Mouse (Mus musculus): Measurements from ENCODE around the gene Trim63. TPM values are rescaled to one million over a fixed set of nuclear protein-coding genes. Genes with fewer than 3 reads are reported as not detected.
"Not testable (repeated sequence)": the region's sequence is repeated elsewhere in the genome, so short reads cannot be mapped to it uniquely, and the experiment has no call there.

The Trim63 gene
- polyA plus RNA-seq, 1 experiment = not detected

- Histone ChIP-seq H3K27ac (ENCODE audit: insufficient read depth, low read length) (no peak overlapping the region), H3K4me3 (ENCODE audit: insufficient read depth, low read length) (no peak overlapping the region), H3K4me1 (ENCODE audit: control insufficient read depth, insufficient read depth, low read length) (no peaks in the 10 kb centered on the region)
- no peak for TF ChIP-seq POLR2A (IDR thresholded peaks at IDR 0.05; ENCODE audit: low read depth, low read length)
- TF ChIP-seq CTCF (IDR thresholded peaks at IDR 0.05; ENCODE audit: borderline replicate concordance, insufficient read depth, low read length) = no peak
Observed at GRCm38 (mm10) chr4:134328151-134328550, 13.2 kb downstream of the Trim63 start.

- no peak for TF ChIP-seq CTCF (IDR thresholded peaks at IDR 0.05; ENCODE audit: borderline replicate concordance, insufficient read depth, low read length)
- TF ChIP-seq POLR2A (IDR thresholded peaks at IDR 0.05; ENCODE audit: low read depth, low read length) = no peak
- Histone ChIP-seq H3K4me1 (ENCODE audit: control insufficient read depth, insufficient read depth, low read length) (no peaks in the 10 kb centered on the region), H3K27ac (ENCODE audit: insufficient read depth, low read length) (no peak overlapping the region), H3K4me3 (ENCODE audit: insufficient read depth, low read length) (no peak overlapping the region)
Observed at GRCm38 (mm10) chr4:134328832-134329231, 13.9 kb downstream of the Trim63 start.

- Histone ChIP-seq H3K4me3 (ENCODE audit: insufficient read depth, low read length) (no peak overlapping the region), H3K27ac (ENCODE audit: insufficient read depth, low read length) (no peak overlapping the region), H3K4me1 (ENCODE audit: control insufficient read depth, insufficient read depth, low read length) (no peaks in the 10 kb centered on the region)
- TF ChIP-seq CTCF (IDR thresholded peaks at IDR 0.05; ENCODE audit: borderline replicate concordance, insufficient read depth, low read length) (no peak), POLR2A (IDR thresholded peaks at IDR 0.05; ENCODE audit: low read depth, low read length) (no peak)
Observed at GRCm38 (mm10) chr4:134330281-134330680, 15.4 kb downstream of the Trim63 start.

- H3K4me1 ChIP-seq (ENCODE audit: control insufficient read depth, insufficient read depth, low read length); H3K4me3 ChIP-seq (ENCODE audit: insufficient read depth, low read length); H3K27ac ChIP-seq (ENCODE audit: insufficient read depth, low read length): not testable (repeated sequence)
Observed at GRCm38 (mm10) chr4:134341231-134341630, 26.3 kb downstream of the Trim63 start.

- no peak overlapping the region for H3K27ac ChIP-seq (ENCODE audit: insufficient read depth, low read length)
- no peak overlapping the region for H3K4me3 ChIP-seq (ENCODE audit: insufficient read depth, low read length)
- no peak for TF ChIP-seq POLR2A (IDR thresholded peaks at IDR 0.05; ENCODE audit: low read depth, low read length)
- H3K4me1 ChIP-seq (ENCODE audit: control insufficient read depth, insufficient read depth, low read length) = no peaks in the 10 kb centered on the region
Observed at GRCm38 (mm10) chr4:134342213-134342779, 27.4 kb downstream of the Trim63 start.

- TF ChIP-seq CTCF (IDR thresholded peaks at IDR 0.05; ENCODE audit: borderline replicate concordance, insufficient read depth, low read length) = no peak
- TF ChIP-seq POLR2A (IDR thresholded peaks at IDR 0.05; ENCODE audit: low read depth, low read length) = no peak
- Histone ChIP-seq H3K4me3 (ENCODE audit: insufficient read depth, low read length) (no peak within 1 kb of the TSS), H3K27ac (ENCODE audit: insufficient read depth, low read length) (no peak within 1 kb of the TSS)
Observed at GRCm38 (mm10) chr4:134343071-134344031, 28.4 kb downstream of the Trim63 start, which contains the start of gene Slc30a2. Gene Slc30a2 (plus strand): TSS chr4:134343181.

GRCm38 (mm10) chr4:134344620-134345019 lies 29.7 kb downstream of the Trim63 start:
- Histone ChIP-seq H3K27ac (ENCODE audit: insufficient read depth, low read length) (no peak overlapping the region), H3K4me3 (ENCODE audit: insufficient read depth, low read length) (no peak overlapping the region), H3K4me1 (ENCODE audit: control insufficient read depth, insufficient read depth, low read length) (no peaks in the 10 kb centered on the region)
- TF ChIP-seq POLR2A (IDR thresholded peaks at IDR 0.05; ENCODE audit: low read depth, low read length) (no peak), CTCF (IDR thresholded peaks at IDR 0.05; ENCODE audit: borderline replicate concordance, insufficient read depth, low read length) (no peak)

More at GRCm38 (mm10) chr4:134343071-134344031, 28.4 kb downstream of the Trim63 start, which contains the start of gene Slc30a2:
- no peaks in the 10 kb centered on the region for H3K4me1 ChIP-seq (ENCODE audit: control insufficient read depth, insufficient read depth, low read length)

GRCm38 (mm10) chr4:134345802-134346201 lies 30.9 kb downstream of the Trim63 start:
- Histone ChIP-seq H3K4me1 (ENCODE audit: control insufficient read depth, insufficient read depth, low read length) (no peaks in the 10 kb centered on the region), H3K27ac (ENCODE audit: insufficient read depth, low read length) (no peak overlapping the region), H3K4me3 (ENCODE audit: insufficient read depth, low read length) (no peak overlapping the region)
- no peak for TF ChIP-seq CTCF (IDR thresholded peaks at IDR 0.05; ENCODE audit: borderline replicate concordance, insufficient read depth, low read length)
- TF ChIP-seq POLR2A (IDR thresholded peaks at IDR 0.05; ENCODE audit: low read depth, low read length) = no peak

- Histone ChIP-seq H3K4me1 (ENCODE audit: control insufficient read depth, insufficient read depth, low read length) (no peaks in the 10 kb centered on the region), H3K4me3 (ENCODE audit: insufficient read depth, low read length) (no peak overlapping the region), H3K27ac (ENCODE audit: insufficient read depth, low read length) (no peak overlapping the region)
- TF ChIP-seq CTCF (IDR thresholded peaks at IDR 0.05; ENCODE audit: borderline replicate concordance, insufficient read depth, low read length) = no peak
- TF ChIP-seq POLR2A (IDR thresholded peaks at IDR 0.05; ENCODE audit: low read depth, low read length) = no peak
Observed at GRCm38 (mm10) chr4:134348078-134348477, 33.2 kb downstream of the Trim63 start.

- Histone ChIP-seq H3K4me3 (ENCODE audit: insufficient read depth, low read length) (no peak overlapping the region), H3K4me1 (ENCODE audit: control insufficient read depth, insufficient read depth, low read length) (no peaks in the 10 kb centered on the region), H3K27ac (ENCODE audit: insufficient read depth, low read length) (no peak overlapping the region)
- TF ChIP-seq CTCF (IDR thresholded peaks at IDR 0.05; ENCODE audit: borderline replicate concordance, insufficient read depth, low read length) (no peak), POLR2A (IDR thresholded peaks at IDR 0.05; ENCODE audit: low read depth, low read length) (no peak)
Observed at GRCm38 (mm10) chr4:134348545-134348944, 33.6 kb downstream of the Trim63 start.
